Mouse (Mus musculus): ENCODE measurements around the gene Usp22.

DNA sequence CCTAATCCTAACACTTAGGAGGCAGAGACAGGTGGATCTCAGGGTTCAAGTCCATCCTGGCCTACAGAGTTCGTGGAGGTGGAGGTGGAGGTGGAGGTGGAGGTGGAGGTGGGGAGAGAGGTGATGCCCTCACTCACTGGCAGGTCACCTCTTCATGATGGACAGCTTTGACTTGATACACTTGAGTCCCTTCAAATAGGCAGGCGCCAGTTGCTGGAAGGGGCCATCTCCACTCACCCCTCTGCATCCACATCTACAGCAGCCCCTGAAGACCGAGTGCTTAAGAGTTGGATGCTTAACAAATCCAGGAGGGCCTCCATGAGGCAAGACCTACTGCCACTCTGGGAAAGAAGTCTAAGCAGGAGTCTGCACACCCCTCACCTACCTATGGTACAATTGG is 11.5 kb downstream of the Usp22 start:
- TF ChIP-seq CTCF (conservative IDR thresholded peaks at IDR 0.05; ENCODE audit: insufficient read depth, insufficient read length, low read depth, low read length) (no peak), POLR2A (IDR thresholded peaks at IDR 0.05; ENCODE audit: low read depth, low read length) (no peak)
